Mouse (Mus musculus) liver, embryonic 14.5 days (tissue): Measurements from ENCODE around the gene Rbms3.

Experiments used
- CTCF ChIP-seq: IDR thresholded peaks from 2 replicates; pipeline ENCODE4 v1.5.1; 2016; ENCODE audit warnings: antibody characterized with exemption, low read depth, control low read depth
- EP300 ChIP-seq: IDR thresholded peaks from 2 replicates; pipeline ENCODE4 v1.6.1; 2016; ENCODE audit warnings: antibody characterized with exemption, low read depth

DNA sequence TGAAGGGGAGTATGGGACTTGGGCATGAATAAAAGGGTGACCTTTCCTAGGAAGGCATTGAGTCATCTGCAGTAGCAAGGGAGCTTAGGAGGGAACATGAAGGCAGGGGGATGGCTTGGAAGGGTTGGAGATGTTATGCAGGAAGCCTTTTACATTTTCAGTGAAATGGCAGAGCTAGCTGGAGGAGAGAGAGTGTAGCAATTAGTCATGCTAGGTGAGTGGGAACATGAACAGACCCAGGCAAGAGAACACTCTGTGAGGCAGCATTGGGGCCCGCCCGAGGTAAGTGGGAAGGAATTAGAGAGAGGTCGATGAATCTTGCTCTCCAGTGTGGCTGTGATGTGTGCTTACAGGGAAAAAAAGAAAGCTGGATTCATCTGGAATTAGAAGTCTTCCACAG lies 477.8 kb downstream of the Rbms3 start:
- no peak for TF ChIP-seq CTCF
- TF ChIP-seq EP300, result no peak
